Mouse (Mus musculus): ENCODE data around the gene Hhatl. TPM values are rescaled to one million over a fixed set of nuclear protein-coding genes. Genes with fewer than 3 reads are reported as not detected.

The Hhatl gene
- polyA plus RNA-seq, 1 experiment from 2014 or later = 1.3 TPM

GRCm38 (mm10) chr9:121759091-121760081 is 32.9 kb downstream of the Hhatl start, which contains the start of gene Zfp651:
Gene Zfp651, plus strand, starts transcription at chr9:121759330.
- Histone ChIP-seq H3K4me3 (ENCODE audit: low read depth, low read length) (peak within 1 kb of the TSS; percentile 80), H3K9ac (ENCODE audit: low read depth, low read length) (peak within 1 kb of the TSS; percentile 81), H3K27ac (ENCODE audit: low read depth, low read length) (peak within 1 kb of the TSS; percentile 68), H3K4me2 (replicated peaks; ENCODE audit: low read depth) (peak within 1 kb of the TSS; percentile 100), H3K27me3 (replicated peaks; ENCODE audit: control insufficient read depth, insufficient read depth, low read length) (no peaks in the 10 kb centered on the region), H3K9me3 (ENCODE audit: control insufficient read depth) (no peaks in the 10 kb centered on the region), H3K4me1 (replicated peaks; ENCODE audit: control insufficient read depth, insufficient read depth, low read length) (0 out of 2 replicates have a peak, but pooled peaks cover 4% of the 10 kb centered on the region), H3K36me3 (ENCODE audit: control insufficient read depth, insufficient read depth) (peaks cover 33% of the 10 kb centered on the region)
- peak; percentile 51 for ATAC-seq
- under 1% methylated on average over 79 of the region's 97 CpGs for WGBS
- no peak for TF ChIP-seq CTCF (IDR thresholded peaks at IDR 0.05; ENCODE audit: low read depth)

- Histone ChIP-seq H3K9ac (ENCODE audit: low read depth, low read length) (no peak overlapping the region), H3K27ac (ENCODE audit: low read depth, low read length) (no peak overlapping the region; the same call in 1 of the 2 replicates), H3K4me1 (replicated peaks; ENCODE audit: control insufficient read depth, insufficient read depth, low read length) (0 out of 2 replicates have a peak, but pooled peaks cover 4% of the 10 kb centered on the region), H3K9me3 (ENCODE audit: control insufficient read depth) (no peaks in the 10 kb centered on the region), H3K4me2 (replicated peaks; ENCODE audit: low read depth) (peak overlapping the region; percentile 100), H3K27me3 (replicated peaks; ENCODE audit: control insufficient read depth, insufficient read depth, low read length) (no peaks in the 10 kb centered on the region), H3K4me3 (ENCODE audit: low read depth, low read length) (no peak overlapping the region), H3K36me3 (ENCODE audit: control insufficient read depth, insufficient read depth) (peaks cover 34% of the 10 kb centered on the region)
- ATAC-seq = no peak
- TF ChIP-seq CTCF (IDR thresholded peaks at IDR 0.05; ENCODE audit: low read depth) = no peak
- WGBS = 50% methylated on average over 10 of the region's 10 CpGs
Observed at GRCm38 (mm10) chr9:121757835-121758814, 34.2 kb downstream of the Hhatl start.

GRCm38 (mm10) chr9:121757432-121757831 is 34.9 kb downstream of the Hhatl start:
- Histone ChIP-seq H3K27ac (ENCODE audit: low read depth, low read length) (no peak overlapping the region; the same call in 1 of the 2 replicates), H3K4me1 (replicated peaks; ENCODE audit: control insufficient read depth, insufficient read depth, low read length) (0 out of 2 replicates have a peak, but pooled peaks cover 4% of the 10 kb centered on the region), H3K4me3 (ENCODE audit: low read depth, low read length) (no peak overlapping the region), H3K9ac (ENCODE audit: low read depth, low read length) (no peak overlapping the region), H3K36me3 (ENCODE audit: control insufficient read depth, insufficient read depth) (peaks cover 36% of the 10 kb centered on the region), H3K9me3 (ENCODE audit: control insufficient read depth) (no peaks in the 10 kb centered on the region), H3K27me3 (replicated peaks; ENCODE audit: control insufficient read depth, insufficient read depth, low read length) (no peaks in the 10 kb centered on the region), H3K4me2 (replicated peaks; ENCODE audit: low read depth) (peak overlapping the region; percentile 17; the same call in 1 of the 2 replicates)
- ATAC-seq = no peak
- no peak for TF ChIP-seq CTCF (IDR thresholded peaks at IDR 0.05; ENCODE audit: low read depth)
- WGBS = 39% methylated on average over 3 of the region's 3 CpGs

- H3K27ac ChIP-seq (ENCODE audit: low read depth, low read length) = no peak overlapping the region
- ATAC-seq = no peak
- H3K36me3 ChIP-seq (ENCODE audit: control insufficient read depth, insufficient read depth) = peaks cover 43% of the 10 kb centered on the region
- H3K9me3 ChIP-seq (ENCODE audit: control insufficient read depth) = no peaks in the 10 kb centered on the region
- H3K27me3 ChIP-seq (replicated peaks; ENCODE audit: control insufficient read depth, insufficient read depth, low read length) = no peaks in the 10 kb centered on the region
- TF ChIP-seq CTCF (IDR thresholded peaks at IDR 0.05; ENCODE audit: low read depth) = no peak
- H3K4me2 ChIP-seq (replicated peaks; ENCODE audit: low read depth) = no peak overlapping the region
- H3K4me1 ChIP-seq (replicated peaks; ENCODE audit: control insufficient read depth, insufficient read depth, low read length) = 0 out of 2 replicates have a peak, but pooled peaks cover 4% of the 10 kb centered on the region
- no peak overlapping the region for H3K4me3 ChIP-seq (ENCODE audit: low read depth, low read length)
- 75% methylated on average over 3 of the region's 3 CpGs for WGBS
- no peak overlapping the region for H3K9ac ChIP-seq (ENCODE audit: low read depth, low read length)
Observed at GRCm38 (mm10) chr9:121756785-121757184, 35.5 kb downstream of the Hhatl start.

- 87% methylated on average over 3 of the region's 3 CpGs for WGBS
- Histone ChIP-seq H3K4me3 (ENCODE audit: low read depth, low read length) (no peak overlapping the region), H3K4me1 (replicated peaks; ENCODE audit: control insufficient read depth, insufficient read depth, low read length) (no peaks in the 10 kb centered on the region), H3K27me3 (replicated peaks; ENCODE audit: control insufficient read depth, insufficient read depth, low read length) (no peaks in the 10 kb centered on the region), H3K36me3 (ENCODE audit: control insufficient read depth, insufficient read depth) (peaks cover 64% of the 10 kb centered on the region), H3K27ac (ENCODE audit: low read depth, low read length) (no peak overlapping the region), H3K9me3 (ENCODE audit: control insufficient read depth) (no peaks in the 10 kb centered on the region), H3K9ac (ENCODE audit: low read depth, low read length) (no peak overlapping the region), H3K4me2 (replicated peaks; ENCODE audit: low read depth) (no peak overlapping the region)
- no peak for ATAC-seq
- TF ChIP-seq CTCF (IDR thresholded peaks at IDR 0.05; ENCODE audit: low read depth) = no peak
Observed at GRCm38 (mm10) chr9:121754624-121755023, 37.7 kb downstream of the Hhatl start.
